Mouse (Mus musculus) cerebellum, adult 18-20 months (tissue): ENCODE results near the gene E030025P04Rik.

Experiments used
- DNase-seq, 2 experiments: peaks; one replicate each; pipeline ENCODE4 v3.0.0; 2021

E030025P04Rik gene

GRCm38 (mm10) chr11:109100266-109100665 lies 43.9 kb downstream of the E030025P04Rik start:
- DNase-seq: no peak

- no peak for DNase-seq
Observed at GRCm38 (mm10) chr11:109091821-109092220, 52.3 kb downstream of the E030025P04Rik start.
